Mouse (Mus musculus): ENCODE measurements around the gene Vmo1. TPM values are rescaled to one million over a fixed set of nuclear protein-coding genes. Genes with fewer than 3 reads are reported as not detected.

Vmo1 gene
- polyA plus RNA-seq, 1 experiment: not detected

GRCm38 (mm10) chr11:70511825-70512224 lies 2.6 kb downstream of the Vmo1 start:
- Histone ChIP-seq H3K4me1 (ENCODE audit: control insufficient read depth, insufficient read depth, low read length) (peaks cover 8% of the 10 kb centered on the region), H3K4me3 (ENCODE audit: insufficient read depth, low read depth, low read length) (no peak overlapping the region), H3K27ac (ENCODE audit: insufficient read depth, low read depth, low read length) (no peak overlapping the region)
- 88% methylated on average over 7 of the region's 7 CpGs for WGBS
- TF ChIP-seq POLR2A (IDR thresholded peaks at IDR 0.05; ENCODE audit: insufficient read depth, low read depth, low read length): no peak
- TF ChIP-seq CTCF (IDR thresholded peaks at IDR 0.05; ENCODE audit: insufficient read depth, low read depth, low read length): no peak

- Histone ChIP-seq H3K4me3 (ENCODE audit: insufficient read depth, low read depth, low read length) (no peak overlapping the region), H3K4me1 (ENCODE audit: control insufficient read depth, insufficient read depth, low read length) (peaks cover 8% of the 10 kb centered on the region), H3K27ac (ENCODE audit: insufficient read depth, low read depth, low read length) (no peak overlapping the region)
- TF ChIP-seq CTCF (IDR thresholded peaks at IDR 0.05; ENCODE audit: insufficient read depth, low read depth, low read length): no peak
- TF ChIP-seq POLR2A (IDR thresholded peaks at IDR 0.05; ENCODE audit: insufficient read depth, low read depth, low read length): no peak
- 57% methylated on average over 2 of the region's 2 CpGs for WGBS
These were observed 3.2 kb downstream of the Vmo1 start for GRCm38 (mm10) chr11:70511242-70511641.

- peak overlapping the region; percentile 27 for H3K4me3 ChIP-seq (ENCODE audit: insufficient read depth, low read depth, low read length)
- TF ChIP-seq POLR2A (IDR thresholded peaks at IDR 0.05; ENCODE audit: insufficient read depth, low read depth, low read length): no peak
- peak; percentile 65 for TF ChIP-seq CTCF (IDR thresholded peaks at IDR 0.05; ENCODE audit: insufficient read depth, low read depth, low read length)
- 9% methylated on average over 19 of the region's 19 CpGs for WGBS
- no peak overlapping the region for H3K27ac ChIP-seq (ENCODE audit: insufficient read depth, low read depth, low read length)
- H3K4me1 ChIP-seq (ENCODE audit: control insufficient read depth, insufficient read depth, low read length): peaks cover 8% of the 10 kb centered on the region
These were observed 4.5 kb downstream of the Vmo1 start for GRCm38 (mm10) chr11:70509753-70510564.

GRCm38 (mm10) chr11:70506962-70507515 lies 7.4 kb downstream of the Vmo1 start:
- Histone ChIP-seq H3K4me3 (ENCODE audit: insufficient read depth, low read depth, low read length) (no peak overlapping the region), H3K4me1 (ENCODE audit: control insufficient read depth, insufficient read depth, low read length) (peaks cover 6% of the 10 kb centered on the region), H3K27ac (ENCODE audit: insufficient read depth, low read depth, low read length) (no peak overlapping the region)
- 79% methylated on average over 7 of the region's 7 CpGs for WGBS
- TF ChIP-seq CTCF (IDR thresholded peaks at IDR 0.05; ENCODE audit: insufficient read depth, low read depth, low read length): no peak
- no peak for TF ChIP-seq POLR2A (IDR thresholded peaks at IDR 0.05; ENCODE audit: insufficient read depth, low read depth, low read length)

- 23% methylated on average over 4 of the region's 4 CpGs for WGBS
- no peak overlapping the region for H3K27ac ChIP-seq (ENCODE audit: insufficient read depth, low read depth, low read length)
- H3K4me1 ChIP-seq (ENCODE audit: control insufficient read depth, insufficient read depth, low read length): peaks cover 6% of the 10 kb centered on the region
- TF ChIP-seq POLR2A (IDR thresholded peaks at IDR 0.05; ENCODE audit: insufficient read depth, low read depth, low read length) (no peak), CTCF (IDR thresholded peaks at IDR 0.05; ENCODE audit: insufficient read depth, low read depth, low read length) (no peak)
- no peak overlapping the region for H3K4me3 ChIP-seq (ENCODE audit: insufficient read depth, low read depth, low read length)
These were observed 8.0 kb downstream of the Vmo1 start for GRCm38 (mm10) chr11:70506385-70506784.

GRCm38 (mm10) chr11:70504970-70505369 lies 9.4 kb downstream of the Vmo1 start, which contains the start of gene Tm4sf5:
TSS of gene Tm4sf5 (plus strand) at chr11:70505244.
- H3K4me1 ChIP-seq (ENCODE audit: control insufficient read depth, insufficient read depth, low read length): peaks cover 5% of the 10 kb centered on the region
- no peak for TF ChIP-seq POLR2A (IDR thresholded peaks at IDR 0.05; ENCODE audit: insufficient read depth, low read depth, low read length)
- no peak for TF ChIP-seq CTCF (IDR thresholded peaks at IDR 0.05; ENCODE audit: insufficient read depth, low read depth, low read length)
- H3K27ac ChIP-seq (ENCODE audit: insufficient read depth, low read depth, low read length): no peak within 1 kb of the TSS
- no peak within 1 kb of the TSS for H3K4me3 ChIP-seq (ENCODE audit: insufficient read depth, low read depth, low read length)
- WGBS: 81% methylated on average over 9 of the region's 9 CpGs

- no peak for TF ChIP-seq CTCF (IDR thresholded peaks at IDR 0.05; ENCODE audit: insufficient read depth, low read depth, low read length)
- Histone ChIP-seq H3K4me3 (ENCODE audit: insufficient read depth, low read depth, low read length) (no peak overlapping the region), H3K4me1 (ENCODE audit: control insufficient read depth, insufficient read depth, low read length) (no peaks in the 10 kb centered on the region), H3K27ac (ENCODE audit: insufficient read depth, low read depth, low read length) (no peak overlapping the region)
- WGBS: 85% methylated on average over 3 of the region's 3 CpGs
These were observed 12.4 kb downstream of the Vmo1 start for GRCm38 (mm10) chr11:70502018-70502417.

- Histone ChIP-seq H3K4me3 (ENCODE audit: insufficient read depth, low read depth, low read length) (no peak overlapping the region), H3K27ac (ENCODE audit: insufficient read depth, low read depth, low read length) (no peak overlapping the region), H3K4me1 (ENCODE audit: control insufficient read depth, insufficient read depth, low read length) (no peaks in the 10 kb centered on the region)
- 94% methylated on average over 1 of the region's 1 CpGs for WGBS
- TF ChIP-seq POLR2A (IDR thresholded peaks at IDR 0.05; ENCODE audit: insufficient read depth, low read depth, low read length) (no peak), CTCF (IDR thresholded peaks at IDR 0.05; ENCODE audit: insufficient read depth, low read depth, low read length) (no peak)
These were observed 14.0 kb downstream of the Vmo1 start for GRCm38 (mm10) chr11:70500476-70500812.
